Mouse (Mus musculus) lung, postnatal 0 days (tissue): ENCODE results near the gene Rtn2.
A peak's percentile ranks its signal among the peaks of the same experiment; 100 is the strongest.

Source experiments
- CTCF ChIP-seq: IDR thresholded peaks from 2 replicates; pipeline ENCODE4 v1.5.1; 2016; ENCODE audit warnings: antibody characterized with exemption, mild to moderate bottlenecking
- EP300 ChIP-seq: IDR thresholded peaks from 2 replicates; pipeline ENCODE4 v1.6.1; 2016; ENCODE audit warnings: antibody characterized with exemption, mild to moderate bottlenecking, control low read depth

DNA sequence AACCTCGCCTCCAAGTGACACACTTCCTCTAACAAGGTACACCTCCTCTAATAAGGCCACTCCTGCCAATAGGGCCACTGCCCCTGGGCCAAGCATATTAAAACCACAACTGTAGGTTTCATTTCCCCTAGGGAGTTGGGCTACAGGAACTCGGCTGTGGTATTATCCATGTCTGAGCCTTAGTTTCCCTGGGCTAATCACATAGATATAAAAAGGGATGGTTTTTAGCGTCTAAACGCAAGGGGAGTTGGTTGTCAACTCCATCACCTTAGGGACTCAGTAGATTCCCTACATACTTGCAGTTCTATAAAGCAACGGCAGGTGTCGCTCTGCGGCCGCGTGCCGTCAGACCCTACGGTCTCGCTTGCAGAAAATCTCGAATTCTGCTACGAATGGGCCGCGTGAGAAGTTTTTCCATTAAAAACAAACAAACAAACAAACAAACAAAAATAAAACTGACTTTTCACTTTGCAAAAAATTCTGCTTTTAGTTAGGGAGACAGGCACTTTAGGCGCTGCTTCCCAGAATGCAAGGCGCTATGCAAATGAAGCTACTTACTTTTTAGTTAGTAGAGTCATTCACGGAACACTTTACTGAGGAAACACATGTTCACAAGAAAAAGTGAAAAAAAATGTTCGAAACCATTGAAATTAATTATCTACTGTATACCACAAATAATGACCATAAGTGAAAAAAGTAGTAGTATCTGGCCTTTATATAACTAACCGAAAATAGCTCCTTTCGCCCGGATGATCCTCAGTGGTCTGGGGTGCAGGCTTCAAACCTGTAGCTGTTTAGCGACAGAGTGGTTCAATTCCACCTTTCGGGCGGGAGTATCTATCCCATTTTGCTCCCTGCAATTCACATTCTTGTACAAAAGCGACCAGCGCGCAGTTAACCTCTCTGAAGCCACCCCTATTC, 18.3 kb downstream of the Rtn2 start:
- TF ChIP-seq CTCF (peak; percentile 96), EP300 (peak; percentile 72)
